Mouse (Mus musculus) urinary bladder, adult 18-20 months (tissue): ENCODE data around the gene Zc3h10.
"Not testable (repeated sequence)": the region's sequence is repeated elsewhere in the genome, so short reads cannot be mapped to it uniquely, and the experiment has no call there.

Experiments used
- DNase-seq, 2 experiments: peaks; one replicate each; pipeline ENCODE4 v3.0.0; 2022; ENCODE audit warnings: low spot score in 2 of 2, mixed read lengths in 2 of 2

Gene Zc3h10

DNA sequence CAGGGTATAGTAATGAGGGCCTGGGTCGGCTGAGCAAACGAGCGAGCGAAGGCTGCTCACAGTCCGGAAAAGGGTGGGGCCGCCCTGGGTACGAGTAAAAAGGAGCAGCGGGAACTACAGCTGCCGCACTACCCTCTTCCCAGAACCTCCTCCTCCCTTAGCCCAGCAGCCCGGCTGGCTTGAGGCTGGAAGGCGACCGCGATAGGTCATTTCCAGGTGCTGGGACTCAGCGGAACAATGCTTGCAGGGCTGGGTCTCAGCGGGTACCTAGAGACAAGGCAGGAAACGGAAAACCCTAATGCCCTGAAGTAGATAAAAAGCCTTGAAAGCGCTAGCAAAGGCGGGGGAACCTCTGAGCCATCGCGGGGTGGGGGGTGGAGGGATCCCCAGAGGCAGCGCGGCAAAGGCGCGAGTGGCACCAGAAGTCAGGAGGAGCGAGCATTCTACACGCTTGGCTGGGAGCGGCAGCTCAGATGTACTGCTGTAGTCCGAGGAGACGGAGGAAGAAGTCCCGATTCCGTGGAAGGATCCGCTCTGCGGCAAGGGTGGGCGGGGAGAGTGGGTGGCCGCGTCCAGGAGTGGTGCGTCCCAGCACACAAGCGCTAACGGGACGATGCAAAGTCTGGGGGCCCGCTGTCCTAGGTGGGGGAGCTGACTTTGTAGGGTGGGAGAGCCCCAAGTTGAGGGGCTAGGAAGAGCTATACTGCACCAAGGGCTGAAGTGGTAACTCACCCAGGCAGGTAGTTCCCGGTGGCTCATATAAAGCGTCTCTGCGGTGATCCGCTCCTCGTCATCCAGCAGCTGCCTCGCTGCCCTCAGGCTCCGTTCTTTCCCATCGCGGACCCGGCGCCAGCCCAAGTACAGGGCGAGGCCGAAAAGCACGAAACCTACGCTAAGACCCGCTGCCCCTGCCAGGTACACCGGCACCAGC, 22.6 kb downstream of the Zc3h10 start:
- DNase-seq: peak in 1 of 2 experiments; percentile 66

DNA sequence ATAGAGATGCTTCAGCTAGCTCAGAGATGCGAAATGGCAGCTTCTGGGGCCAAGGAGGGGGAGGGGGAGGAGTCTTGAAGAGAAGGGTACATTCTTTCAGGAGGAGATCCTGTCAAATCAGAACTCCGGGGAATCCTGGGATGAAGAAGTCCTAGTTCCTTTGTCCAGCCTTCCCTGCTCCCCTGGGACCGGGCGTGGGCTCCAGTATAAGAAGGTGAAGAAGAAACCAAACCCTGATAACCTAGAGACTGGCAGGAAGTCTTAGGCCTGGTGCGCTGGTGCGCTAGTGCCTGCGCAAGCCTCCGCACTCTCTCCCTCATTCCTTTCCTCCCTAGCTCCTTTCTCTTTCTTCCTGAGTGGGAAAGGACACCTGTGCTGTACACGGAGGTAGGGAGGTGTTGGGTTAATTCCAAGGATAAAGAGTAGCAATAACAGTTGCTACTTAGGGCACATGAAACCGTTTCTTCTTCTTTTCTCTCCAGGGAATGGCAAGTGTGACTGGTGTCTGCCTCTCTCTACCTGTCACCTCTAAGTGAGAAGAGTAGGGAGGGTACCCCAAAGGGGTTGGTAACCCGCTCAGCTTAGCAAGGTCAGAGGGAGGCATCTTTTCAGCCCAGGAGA, 23.4 kb downstream of the Zc3h10 start:
- DNase-seq: no peak

DNA sequence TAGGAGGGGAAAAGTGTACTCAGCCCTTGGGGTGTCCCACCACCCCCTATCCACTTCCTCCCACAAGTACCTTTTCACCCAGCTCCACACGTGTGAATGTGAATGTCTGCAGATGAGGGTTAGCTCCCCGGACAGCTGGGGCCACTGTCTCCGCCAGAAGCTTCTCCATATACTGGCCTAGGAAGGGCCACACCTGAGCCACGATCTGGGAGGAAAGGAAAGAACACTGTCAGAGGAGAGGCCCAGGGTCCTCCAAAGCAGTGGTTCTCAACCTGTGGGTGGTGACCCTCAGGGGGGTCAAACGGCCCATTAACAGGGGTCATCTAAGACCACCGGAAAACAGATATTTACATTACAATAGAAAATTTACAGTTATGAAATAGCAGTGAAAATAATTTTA, 25.2 kb downstream of the Zc3h10 start:
- DNase-seq: no peak

DNA sequence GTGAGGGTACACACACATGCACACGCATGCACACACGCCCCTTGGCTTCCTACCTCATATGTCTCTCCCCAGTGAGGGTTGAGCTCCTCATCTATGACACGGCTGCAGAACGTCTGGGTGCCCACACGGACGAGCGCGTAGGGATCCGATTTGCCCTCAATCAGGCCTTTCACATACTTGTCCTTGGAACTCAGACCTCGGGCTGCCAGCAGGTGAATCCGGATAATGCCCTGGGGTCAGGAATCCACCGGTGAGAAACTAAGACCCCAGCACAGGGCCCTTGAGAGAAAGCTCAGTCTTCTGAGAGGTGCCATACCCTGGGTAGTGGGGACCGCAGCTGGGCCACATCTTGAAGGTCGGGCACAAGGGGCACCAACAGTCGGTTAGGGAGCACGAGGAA, 27.0 kb downstream of the Zc3h10 start:
- DNase-seq: no peak

DNA sequence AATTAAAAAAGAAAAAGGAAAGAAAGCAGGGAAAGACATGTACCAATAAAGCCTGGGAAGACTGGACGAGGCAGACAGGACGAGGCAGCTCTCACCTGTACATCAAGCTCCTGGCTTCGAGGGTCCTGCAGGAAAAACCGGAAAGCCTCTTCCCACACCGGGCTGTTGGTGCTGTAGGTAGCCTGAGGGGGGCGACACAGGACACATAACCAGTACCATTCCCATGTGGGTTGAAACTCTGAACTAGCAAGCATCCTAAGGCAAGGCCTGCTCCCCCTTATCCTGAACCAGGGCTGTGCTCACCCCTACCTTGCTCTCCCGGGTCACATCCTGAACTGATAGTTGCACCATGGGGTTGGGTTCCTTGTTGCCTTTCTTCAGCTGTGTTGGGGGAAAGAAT, 28.7 kb downstream of the Zc3h10 start:
- no peak for DNase-seq

DNA sequence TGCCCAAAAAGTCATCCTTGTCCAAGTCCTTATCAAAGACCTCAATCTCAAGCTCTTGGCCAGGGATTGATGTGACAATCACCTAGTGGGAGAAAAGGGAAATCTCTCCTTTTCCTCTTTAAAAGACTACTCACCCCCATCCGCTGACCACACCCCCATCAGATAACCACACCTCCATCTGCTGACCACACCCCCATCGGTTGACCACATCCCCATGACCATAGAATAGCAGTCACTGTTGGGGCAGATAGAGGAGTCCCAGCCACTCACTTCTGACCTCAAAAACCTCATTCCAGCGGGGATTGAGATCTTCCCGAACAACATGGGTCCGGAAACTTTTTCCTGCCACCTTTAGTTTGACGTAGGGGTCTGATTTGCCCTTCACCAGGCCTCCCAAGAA, 30.9 kb downstream of the Zc3h10 start:
- no peak for DNase-seq

DNA sequence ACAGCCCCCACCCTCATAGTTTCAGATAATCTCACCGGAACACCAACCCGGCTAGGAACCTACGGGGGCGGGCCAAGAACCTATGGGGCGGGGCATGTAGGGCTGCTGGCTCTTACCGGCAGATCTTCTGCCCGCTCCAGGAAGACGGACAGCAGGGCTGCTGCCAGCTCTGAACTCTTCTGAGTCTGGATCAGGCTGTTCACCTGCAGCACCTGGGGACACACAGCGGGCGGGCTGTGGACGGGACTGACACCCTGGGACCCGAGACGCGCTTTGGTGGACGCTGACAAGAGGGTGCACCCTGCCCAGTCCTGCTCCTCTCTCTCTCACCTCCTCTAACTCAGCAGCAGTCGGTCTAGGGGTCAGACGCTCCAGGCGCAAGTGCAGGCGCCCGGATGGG, 31.5 kb downstream of the Zc3h10 start:
- DNase-seq: no peak

DNA sequence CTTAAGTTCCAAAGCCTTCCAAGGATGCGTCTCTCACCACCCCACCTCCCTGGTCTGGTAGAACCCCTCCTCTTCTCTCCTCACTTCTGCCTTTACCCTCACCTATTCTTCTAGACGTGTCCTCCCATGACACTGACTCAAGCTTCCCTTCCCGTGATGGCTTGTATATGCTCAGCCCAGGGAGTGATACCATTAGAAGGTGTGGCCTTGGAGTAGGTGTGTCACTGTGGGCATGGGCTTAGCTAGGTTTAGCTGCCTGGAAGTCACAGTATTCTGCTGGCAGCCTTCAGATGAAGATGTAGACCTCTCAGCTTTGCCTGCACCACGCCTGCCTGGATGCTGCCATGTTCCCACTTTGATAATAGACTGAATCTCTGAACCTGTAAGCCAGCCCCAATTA, 32.5 kb downstream of the Zc3h10 start:
- no peak for DNase-seq

DNA sequence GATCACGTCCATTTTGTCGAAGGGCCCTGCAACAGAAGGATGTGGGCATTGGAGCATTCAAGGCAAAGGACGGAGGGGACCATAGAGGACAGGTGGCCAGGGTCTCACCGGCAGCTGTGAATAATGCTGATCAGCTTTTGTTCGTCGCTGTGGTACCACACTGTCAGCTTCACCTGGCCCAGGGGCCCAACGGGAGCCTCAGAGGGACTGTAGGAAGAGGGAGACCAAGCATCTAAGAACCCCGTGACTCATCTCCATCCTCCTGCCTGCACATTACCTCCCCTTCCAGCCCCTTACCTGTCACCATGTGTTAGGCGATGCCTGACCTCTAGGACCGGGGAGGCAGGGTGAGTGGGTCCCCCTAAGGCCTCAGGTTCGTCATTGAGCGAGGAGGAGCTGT, 35.8 kb downstream of the Zc3h10 start:
- DNase-seq: no peak

DNA sequence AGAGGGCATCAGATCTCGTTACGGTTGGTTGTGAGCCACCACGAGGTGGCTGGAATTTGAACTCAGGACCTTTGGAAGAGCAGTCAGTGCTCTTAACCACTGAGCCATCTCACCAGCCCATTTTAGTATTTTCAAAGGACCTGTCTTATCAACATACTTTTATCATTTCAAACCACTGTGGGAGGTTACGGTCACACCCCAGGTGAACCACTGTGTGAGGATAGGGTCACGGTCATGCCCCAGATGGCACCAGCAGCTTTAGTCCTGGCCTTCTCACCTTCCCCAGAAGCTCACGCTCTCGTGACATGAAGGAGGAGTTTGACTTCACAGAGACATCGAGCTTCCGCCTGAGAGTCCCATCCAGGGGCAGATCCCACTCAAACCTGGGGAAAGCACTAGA, 36.4 kb downstream of the Zc3h10 start:
- no peak for DNase-seq

DNA sequence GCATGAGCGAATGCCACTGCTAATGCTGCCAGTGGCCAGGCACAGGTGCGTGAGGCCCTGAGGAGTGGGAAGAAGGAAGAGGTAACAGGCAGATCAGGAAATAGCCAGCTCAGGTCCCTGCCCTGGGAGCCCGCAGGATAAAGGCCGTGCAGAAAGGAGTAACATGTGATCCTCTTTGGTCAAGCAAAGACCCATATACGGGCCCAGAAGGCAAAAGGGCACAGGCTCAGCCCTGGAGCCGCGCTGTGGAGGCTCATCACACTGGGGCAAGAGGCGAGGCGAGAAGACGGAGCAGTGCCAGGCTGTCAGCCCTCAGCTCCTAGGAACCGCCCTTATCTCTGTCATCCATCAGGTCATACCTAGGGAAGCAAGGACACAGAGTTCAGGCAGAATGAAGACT, 37.3 kb downstream of the Zc3h10 start:
- no peak for DNase-seq

DNA sequence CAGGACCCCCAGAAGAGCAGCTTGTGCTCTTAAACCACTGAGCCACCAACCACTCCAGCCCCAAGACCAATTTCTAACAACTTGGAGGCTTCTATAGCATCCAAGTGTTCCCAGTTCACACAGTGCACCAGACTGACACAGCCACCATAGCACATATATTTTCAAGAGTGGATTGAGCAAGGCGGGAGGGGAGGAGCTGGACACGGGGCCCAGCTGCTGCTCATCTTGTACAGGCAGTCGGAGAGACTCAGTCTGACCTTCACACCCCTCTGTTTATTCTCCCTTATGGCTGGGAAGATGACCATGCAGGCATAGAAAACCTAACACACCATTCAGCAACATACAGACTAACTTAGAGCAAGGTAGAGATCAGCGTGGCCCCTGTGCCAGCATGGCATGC, 37.7 kb downstream of the Zc3h10 start:
- DNase-seq: no peak

DNA sequence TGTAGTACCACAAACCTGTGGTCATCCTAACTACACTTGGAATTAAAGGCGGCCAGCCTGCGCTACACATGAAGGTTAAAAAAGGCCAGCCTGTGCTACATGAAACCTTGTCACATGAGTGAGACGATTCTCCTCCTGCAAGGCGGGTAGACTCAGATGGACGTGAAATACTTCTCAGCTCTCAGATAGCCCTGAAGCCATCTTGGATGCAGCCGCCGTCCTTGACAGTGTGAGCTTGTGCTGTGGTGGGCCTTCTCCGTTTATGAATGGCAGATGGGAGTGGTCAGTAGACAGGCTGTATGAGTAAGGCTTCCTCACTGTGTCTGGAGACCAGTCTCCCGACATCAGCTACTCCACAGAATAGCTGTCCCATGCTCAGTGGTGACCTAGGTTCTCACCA, 38.4 kb downstream of the Zc3h10 start:
- no peak for DNase-seq

DNA sequence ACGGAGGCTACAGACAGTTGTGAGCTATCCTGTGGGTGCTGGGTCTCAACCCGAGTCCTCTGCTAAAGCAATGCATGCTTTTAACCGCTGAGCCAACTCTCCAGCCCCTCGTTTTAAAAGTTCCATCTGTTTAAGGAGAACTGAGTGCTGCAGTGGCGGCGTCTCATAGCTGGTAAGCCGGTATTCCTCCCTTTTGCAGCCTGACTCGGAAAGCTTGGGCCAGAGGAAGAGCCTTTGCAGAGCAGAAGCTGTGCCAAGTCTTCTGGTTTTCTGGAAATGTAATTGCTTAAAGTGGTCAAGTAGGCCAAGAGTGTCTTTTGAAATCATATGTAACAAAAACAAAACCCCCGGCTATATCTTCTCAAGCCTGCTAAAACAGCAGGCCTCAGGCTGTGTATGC, 39.3 kb downstream of the Zc3h10 start:
- no peak for DNase-seq

DNA sequence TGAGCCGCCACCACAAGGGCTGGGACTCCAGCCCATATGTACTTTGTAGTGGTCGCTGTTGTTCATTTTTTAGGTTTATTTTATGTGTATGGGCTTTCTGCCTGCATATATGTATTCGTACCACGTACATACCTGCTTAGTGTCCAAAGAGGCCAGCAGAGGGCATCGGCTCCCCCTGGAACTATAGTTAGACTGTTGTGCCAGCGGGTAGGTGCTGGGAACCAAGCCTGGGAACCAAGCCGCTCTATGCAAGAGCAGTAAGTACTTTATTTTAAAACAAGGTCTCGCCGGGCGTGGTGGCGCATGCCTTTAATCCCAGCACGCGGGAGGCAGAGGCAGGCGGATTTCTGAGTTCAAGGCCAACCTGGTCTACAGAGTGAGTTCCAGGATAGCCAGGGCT, 41.6 kb downstream of the Zc3h10 start:
- no peak for DNase-seq

DNA sequence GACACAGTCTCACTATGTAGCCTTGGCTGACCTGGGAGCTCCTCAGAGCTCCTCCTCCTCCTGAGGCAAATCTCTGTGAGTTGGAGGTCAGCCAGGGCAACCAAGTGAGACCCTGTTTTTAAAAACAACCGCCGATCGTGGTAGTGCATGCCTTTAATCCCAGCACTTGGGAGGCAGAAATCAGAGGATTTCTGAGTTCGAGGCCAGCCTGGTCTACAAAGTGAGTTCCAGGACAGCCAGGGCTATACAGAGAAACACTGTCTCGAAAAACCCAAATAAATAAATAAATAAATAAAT, 42.3 kb downstream of the Zc3h10 start:
- not testable (repeated sequence) for DNase-seq

DNA sequence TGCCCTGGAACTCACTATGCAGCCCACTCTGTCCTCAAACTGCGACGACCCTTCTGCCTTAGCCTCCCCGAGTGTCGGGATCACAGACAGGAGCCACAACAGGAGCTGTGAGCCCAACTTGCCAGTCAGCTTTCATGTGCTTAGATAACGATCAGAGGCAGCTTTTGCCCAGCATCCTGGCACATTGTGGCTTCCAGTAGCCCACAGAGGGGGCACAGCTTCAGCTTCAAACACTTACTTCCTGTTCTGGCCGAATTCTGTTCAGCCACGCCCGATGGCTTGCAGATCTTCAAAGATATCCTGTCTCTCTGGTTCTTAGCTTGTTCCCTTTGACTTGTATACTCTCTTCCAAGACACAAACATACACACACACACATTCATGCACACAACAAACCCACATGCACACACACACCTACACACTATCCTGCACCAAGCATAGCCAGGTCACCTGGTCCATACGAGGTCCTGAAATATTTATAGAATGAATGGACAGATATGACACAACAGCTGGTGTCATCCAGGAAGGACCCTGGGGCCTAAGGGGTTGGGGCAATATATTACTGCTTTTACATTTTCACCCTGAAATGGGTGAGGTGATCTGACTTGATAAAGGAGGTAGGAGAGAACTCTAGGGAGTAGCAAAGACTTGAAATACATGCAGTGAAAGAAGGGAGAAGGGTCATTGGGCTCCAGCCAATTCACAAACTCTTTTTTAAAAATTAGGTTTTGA, 42.8 kb downstream of the Zc3h10 start:
- no peak for DNase-seq

DNA sequence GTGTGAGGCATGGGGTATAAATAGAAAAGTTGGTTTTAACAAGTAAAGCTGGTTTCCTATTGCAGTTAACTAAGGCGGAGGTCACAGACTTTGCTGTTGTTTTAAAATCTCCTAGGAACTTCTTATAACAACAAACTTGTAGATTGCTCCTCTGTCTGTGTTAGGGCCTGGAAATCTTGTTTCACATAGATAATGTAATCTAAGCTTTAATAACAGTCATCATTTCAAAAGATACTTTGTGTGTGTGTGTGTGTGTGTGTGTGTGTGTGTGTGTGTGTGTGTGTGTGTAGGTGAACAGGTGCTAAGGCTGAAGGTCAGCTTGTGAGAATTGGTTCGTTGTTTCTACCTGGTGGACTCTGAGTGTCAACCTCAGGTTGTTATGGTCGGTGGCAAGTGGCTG, 43.6 kb downstream of the Zc3h10 start:
- DNase-seq: no peak

DNA sequence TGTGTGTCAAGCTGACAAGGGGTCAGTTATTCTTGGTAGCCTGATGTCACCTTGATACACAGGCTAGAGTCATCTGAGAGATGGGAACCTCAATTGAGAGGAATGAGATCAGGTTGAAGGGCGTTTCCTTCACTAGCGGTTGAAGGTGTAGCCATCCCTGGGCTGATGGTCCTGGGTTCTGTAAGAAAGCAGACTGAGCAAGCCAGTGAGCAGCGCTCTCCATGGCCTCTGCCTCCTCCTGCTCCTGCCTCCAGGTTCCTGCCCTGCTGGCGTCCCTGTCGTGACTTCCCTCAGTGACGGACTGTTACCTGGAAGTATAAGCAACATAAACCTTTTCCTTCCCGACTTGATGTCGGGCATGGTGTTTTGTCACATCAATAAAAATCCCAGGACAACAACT, 44.0 kb downstream of the Zc3h10 start:
- DNase-seq: no peak

DNA sequence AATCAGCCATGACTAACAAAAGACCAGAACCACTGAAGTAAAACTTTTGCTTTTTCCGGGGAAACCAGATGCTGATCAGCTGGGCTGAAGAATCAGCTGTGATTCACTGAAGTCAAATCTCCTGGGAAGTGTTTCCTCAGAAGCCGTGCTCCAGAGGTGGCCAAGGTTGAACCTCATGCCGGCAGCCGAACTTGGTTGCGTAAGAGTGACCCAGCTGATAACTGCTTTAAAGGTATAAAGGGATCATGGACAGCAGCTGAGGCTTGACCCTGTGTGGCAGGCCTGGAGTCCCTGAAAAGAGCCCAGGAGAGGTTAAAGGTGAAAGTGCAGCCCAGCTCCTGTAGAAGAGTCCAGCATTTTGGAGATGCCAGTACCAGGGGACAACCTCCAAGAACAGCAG, 45.2 kb downstream of the Zc3h10 start:
- no peak for DNase-seq

DNA sequence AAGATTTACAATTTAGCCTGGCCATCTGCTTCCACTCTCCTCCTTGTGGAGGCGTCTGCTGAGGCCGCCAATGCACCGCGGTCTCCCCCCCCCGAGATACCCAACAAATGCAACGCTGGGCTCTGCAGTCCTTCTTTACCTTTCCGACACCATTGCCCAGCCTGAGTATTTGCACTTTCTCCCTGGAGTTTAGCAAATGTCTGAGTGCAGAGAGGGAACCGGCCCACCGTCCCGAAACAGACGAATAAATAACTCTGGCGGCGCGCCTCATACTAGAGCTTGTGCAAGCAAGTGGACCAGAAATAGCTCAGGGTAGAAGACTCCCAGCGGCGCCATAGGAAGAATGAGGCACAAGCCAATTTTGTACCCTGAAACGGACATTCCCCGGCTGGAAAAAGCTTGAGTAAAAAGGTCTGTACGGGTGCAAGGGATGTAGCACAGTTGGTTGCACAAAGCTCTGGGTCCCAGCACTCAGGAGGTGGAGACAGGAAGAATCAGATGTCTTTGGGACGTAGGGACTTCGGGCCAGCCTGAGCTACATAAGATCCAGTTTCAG, 48.4 kb downstream of the Zc3h10 start:
- DNase-seq: peak; percentile 56 to 57

DNA sequence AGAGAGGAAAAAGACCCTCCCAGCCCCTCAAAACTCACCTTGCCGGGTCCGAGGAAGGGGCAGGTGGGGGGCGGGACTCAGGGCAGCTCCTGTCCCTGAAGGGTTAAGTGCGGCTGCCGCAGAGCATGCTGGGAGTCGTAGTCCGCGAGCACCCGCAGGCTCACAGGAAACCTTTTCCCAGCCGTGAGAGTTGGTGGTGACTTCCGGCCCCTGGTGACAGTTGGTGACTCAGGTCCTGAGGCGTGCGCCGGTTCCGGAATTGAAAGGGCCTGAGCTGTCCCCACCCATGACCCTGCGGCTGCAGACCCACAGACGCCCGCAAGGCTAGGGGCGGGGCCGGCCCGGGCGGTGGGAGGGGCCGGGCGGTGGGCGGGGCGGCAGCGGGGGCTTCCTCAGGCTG, 49.0 kb downstream of the Zc3h10 start, which contains the start of gene Myl6b:
TSS of gene Myl6b (minus strand) at position 96 of the 400 bp plus-strand sequence.
- DNase-seq: peak; percentile 87 to 94
